Mouse (Mus musculus) limb, embryonic 13.5 days (tissue): Measurements from ENCODE around the gene Pkdrej. TPM values are rescaled to one million over a fixed set of nuclear protein-coding genes. Genes with fewer than 3 reads are reported as not detected.
A peak's percentile ranks its signal among the peaks of the same experiment; 100 is the strongest.

Source experiments
- ATAC-seq: fragments of 200-750 bp; cut with Nextera tagmentation; 2 replicates; pipeline ENCODE4 v1.8.0; 2017; ENCODE audit warnings: low read depth, moderate number of reproducible peaks, moderate TSS enrichment; ENCODE audit not compliant: low FRiP score
- H3K27ac ChIP-seq: fragments of 300-500 bp; sonication (generic); 2 replicates; pipeline ENCODE4 v1.5.1; 2015; ENCODE audit warnings: inconsistent platforms, mild to moderate bottlenecking, moderate library complexity
- H3K27me3 ChIP-seq: fragments of 300-500 bp; sonication (generic); 2 replicates; pipeline ENCODE4 v1.6.1; 2015; ENCODE audit warnings: mild to moderate bottlenecking, inconsistent platforms
- H3K36me3 ChIP-seq: fragments of 300-500 bp; sonication (generic); 2 replicates; pipeline ENCODE4 v1.6.1; 2015; ENCODE audit warnings: inconsistent platforms, mild to moderate bottlenecking, moderate library complexity
- H3K4me1 ChIP-seq: fragments of 300-500 bp; sonication (generic); 2 replicates; pipeline ENCODE4 v1.6.1; 2015; ENCODE audit warnings: inconsistent platforms
- H3K4me2 ChIP-seq: fragments of 300-500 bp; sonication (generic); replicated peaks from 2 replicates; pipeline ENCODE4 v1.6.1; 2015; ENCODE audit warnings: inconsistent platforms, mild to moderate bottlenecking, moderate library complexity
- H3K4me3 ChIP-seq: fragments of 300-500 bp; sonication (generic); 2 replicates; pipeline ENCODE4 v1.5.1; 2015; ENCODE audit warnings: moderate library complexity, mild to moderate bottlenecking, inconsistent platforms
- H3K9ac ChIP-seq: fragments of 300-500 bp; sonication (generic); 2 replicates; pipeline ENCODE4 v1.6.1; 2015; ENCODE audit warnings: mild to moderate bottlenecking, inconsistent platforms
- H3K9me3 ChIP-seq: fragments of 300-500 bp; sonication (generic); 2 replicates; pipeline ENCODE4 v1.6.1; 2016; ENCODE audit warnings: inconsistent platforms
- WGBS: fragments of 180-500 bp; shearing (Covaris S2); methylation state at CpG from one replicate; pipeline ENCODE4 v1.1.7; 2015; 5-methylcytosine and 5-hydroxymethylcytosine counted together
- polyA plus RNA-seq: library from polyadenylated mRNA; unstranded; fragments of >200 nt; fragmentation: Nextera tagmentation; extraction: Ambion mirVana; gene quantifications from 2 replicates; pipeline ENCODE4 v1.2.1, GENCODE M21; 2015

The Pkdrej gene
- polyA plus RNA-seq, 1 experiment from 2014 or later: 0.13 TPM

DNA sequence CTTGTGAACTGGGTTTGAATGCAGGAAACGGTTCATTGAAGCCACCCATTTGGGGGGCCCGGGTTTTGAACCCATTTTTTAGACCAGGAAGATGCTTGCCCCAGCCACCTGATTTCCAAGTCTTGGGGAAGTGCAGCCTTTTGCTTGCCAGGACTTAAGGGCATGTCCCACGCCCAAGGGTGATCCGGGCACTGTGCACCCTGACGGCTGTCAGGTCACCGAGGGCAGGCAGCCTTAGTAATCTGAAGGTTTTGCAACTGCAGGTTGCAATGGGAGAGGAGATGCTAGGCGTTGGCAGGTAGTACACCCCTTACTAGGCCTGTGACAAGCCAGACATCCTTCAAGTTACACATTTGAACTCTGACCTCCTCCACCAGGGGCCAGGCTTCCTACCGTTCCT, 11.1 kb upstream of the Pkdrej start:
- H3K27ac ChIP-seq: no peak overlapping the region
- H3K36me3 ChIP-seq: peaks cover 7% of the 10 kb centered on the region
- H3K9ac ChIP-seq: peak overlapping the region; percentile 72
- WGBS: 43% methylated on average over 8 of the region's 8 CpGs
- no peak for ATAC-seq
- no peaks in the 10 kb centered on the region for H3K27me3 ChIP-seq
- H3K9me3 ChIP-seq: no peaks in the 10 kb centered on the region
- H3K4me3 ChIP-seq: peak overlapping the region; percentile 62
- peaks cover 15% of the 10 kb centered on the region for H3K4me1 ChIP-seq
- H3K4me2 ChIP-seq: peak overlapping the region; percentile 74

DNA sequence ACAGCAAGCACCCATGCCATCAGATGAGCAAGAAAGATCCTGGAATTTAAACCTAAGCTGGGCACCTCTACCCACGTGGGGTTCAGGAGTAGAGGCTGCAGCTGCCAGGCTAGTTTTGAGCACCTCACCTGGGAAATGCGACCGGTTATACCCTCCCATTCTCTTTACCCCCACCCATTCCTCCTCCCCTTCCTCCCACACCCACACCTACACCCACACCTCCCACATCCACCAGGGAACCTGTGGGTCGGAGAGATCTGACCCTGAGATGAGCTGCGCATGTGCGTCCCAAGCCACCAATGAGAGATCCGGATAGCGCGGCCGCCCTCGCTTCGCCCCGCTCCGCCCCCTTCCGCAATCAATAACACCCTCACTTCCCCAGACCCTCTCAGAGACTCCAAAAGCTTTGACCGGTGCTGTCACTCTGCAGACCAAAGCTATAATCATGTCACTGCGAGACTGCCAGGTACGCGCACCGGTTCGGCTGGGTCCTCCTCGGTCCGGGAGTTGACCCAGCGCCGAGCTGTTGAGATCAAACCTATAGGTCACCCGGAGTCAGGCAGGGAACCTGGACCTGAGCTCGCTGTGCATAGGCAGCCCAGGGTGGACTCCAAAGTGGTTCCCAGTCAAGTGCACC, 10.5 kb upstream of the Pkdrej start, which contains the start of gene Ttc38:
Gene Ttc38, plus strand, starts transcription at position 353 of the 637 bp plus-strand sequence.
- Histone ChIP-seq H3K4me1 (peaks cover 15% of the 10 kb centered on the region), H3K9ac (peak within 1 kb of the TSS; percentile 72), H3K9me3 (no peaks in the 10 kb centered on the region), H3K4me2 (peak within 1 kb of the TSS; percentile 74), H3K27me3 (no peaks in the 10 kb centered on the region), H3K27ac (no peak within 1 kb of the TSS), H3K36me3 (peaks cover 7% of the 10 kb centered on the region), H3K4me3 (peak within 1 kb of the TSS; percentile 62)
- peak; percentile 92 for ATAC-seq
- WGBS: 1% methylated on average over 27 of the region's 27 CpGs

DNA sequence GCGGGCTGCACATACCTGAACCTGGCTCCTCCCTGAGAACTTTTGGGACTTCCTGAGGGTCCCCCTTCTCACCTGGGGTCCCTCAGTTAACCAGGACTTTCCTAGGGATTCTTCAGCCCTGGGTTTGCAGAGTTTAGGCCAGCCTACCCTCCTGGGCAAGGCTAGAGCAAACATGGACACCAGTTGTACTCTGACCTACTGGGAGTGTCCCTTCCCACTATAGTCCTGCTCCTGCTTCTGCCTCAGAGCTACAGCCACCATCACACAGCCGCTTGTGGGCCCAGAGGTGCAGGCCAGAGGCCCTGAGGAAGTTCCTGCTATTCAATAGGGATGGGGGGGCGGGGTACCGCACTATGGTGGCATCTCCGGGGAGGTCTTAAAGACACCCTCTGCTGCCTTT, 7.9 kb upstream of the Pkdrej start:
- H3K4me2 ChIP-seq: no peak overlapping the region
- H3K9me3 ChIP-seq: no peaks in the 10 kb centered on the region
- H3K4me3 ChIP-seq: no peak overlapping the region
- 71% methylated on average over 5 of the region's 5 CpGs for WGBS
- H3K36me3 ChIP-seq: no peaks in the 10 kb centered on the region
- no peak overlapping the region; the same call in 1 of the 2 replicates for H3K9ac ChIP-seq
- H3K4me1 ChIP-seq: peaks cover 15% of the 10 kb centered on the region
- H3K27me3 ChIP-seq: no peaks in the 10 kb centered on the region
- ATAC-seq: no peak
- H3K27ac ChIP-seq: no peak overlapping the region

DNA sequence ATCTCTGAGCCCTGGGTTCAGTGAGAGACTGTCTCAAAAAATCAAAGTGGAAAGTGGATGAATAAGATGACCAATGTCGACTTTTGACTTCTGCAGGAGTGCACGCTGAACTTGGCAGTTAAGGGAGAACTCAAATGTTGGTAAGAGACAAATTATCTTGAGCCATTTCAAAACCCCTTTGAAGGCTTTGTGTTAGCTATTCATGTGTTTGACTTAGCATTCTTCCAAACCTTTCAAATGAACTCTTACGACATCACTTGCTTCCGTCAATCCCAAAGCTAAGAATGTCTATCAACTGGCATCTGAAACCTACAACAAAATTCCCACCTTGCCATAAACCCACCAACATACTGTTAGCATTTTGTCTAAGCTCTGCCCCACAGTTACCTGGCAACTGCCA, 6.5 kb upstream of the Pkdrej start:
- H3K27me3 ChIP-seq: no peaks in the 10 kb centered on the region
- H3K9ac ChIP-seq: no peak overlapping the region
- no peak for ATAC-seq
- H3K9me3 ChIP-seq: no peaks in the 10 kb centered on the region
- WGBS: 88% methylated on average over 4 of the region's 4 CpGs
- no peak overlapping the region for H3K4me3 ChIP-seq
- H3K4me2 ChIP-seq: no peak overlapping the region
- H3K36me3 ChIP-seq: no peaks in the 10 kb centered on the region
- peaks cover 14% of the 10 kb centered on the region for H3K4me1 ChIP-seq
- no peak overlapping the region for H3K27ac ChIP-seq

DNA sequence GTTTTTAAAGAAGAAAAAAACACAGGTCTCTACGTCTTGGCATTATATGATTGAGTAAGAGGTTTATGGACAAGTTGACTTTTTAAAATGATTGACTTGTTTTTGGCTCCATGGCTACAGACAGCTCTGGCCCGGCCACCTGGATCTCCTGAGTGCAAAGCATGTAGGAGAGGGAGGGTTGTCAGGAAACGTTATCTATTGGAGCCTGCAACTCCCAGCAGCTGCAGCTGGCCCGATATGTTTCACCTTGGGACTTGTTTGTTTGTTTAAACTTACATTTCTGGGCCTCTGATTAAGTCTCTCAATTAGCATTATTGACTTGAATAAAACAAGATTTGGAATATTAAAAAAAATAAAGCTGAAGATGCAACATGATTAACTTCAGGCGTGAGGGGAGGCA, 5.1 kb upstream of the Pkdrej start:
- Histone ChIP-seq H3K27ac (no peak overlapping the region), H3K4me1 (peaks cover 4% of the 10 kb centered on the region; the same call in 1 of the 2 replicates), H3K4me2 (no peak overlapping the region), H3K9me3 (no peaks in the 10 kb centered on the region), H3K4me3 (no peak overlapping the region), H3K9ac (no peak overlapping the region), H3K27me3 (peaks cover 6% of the 10 kb centered on the region; the same call in 1 of the 2 replicates), H3K36me3 (no peaks in the 10 kb centered on the region)
- 64% methylated on average over 5 of the region's 5 CpGs for WGBS
- ATAC-seq: no peak

DNA sequence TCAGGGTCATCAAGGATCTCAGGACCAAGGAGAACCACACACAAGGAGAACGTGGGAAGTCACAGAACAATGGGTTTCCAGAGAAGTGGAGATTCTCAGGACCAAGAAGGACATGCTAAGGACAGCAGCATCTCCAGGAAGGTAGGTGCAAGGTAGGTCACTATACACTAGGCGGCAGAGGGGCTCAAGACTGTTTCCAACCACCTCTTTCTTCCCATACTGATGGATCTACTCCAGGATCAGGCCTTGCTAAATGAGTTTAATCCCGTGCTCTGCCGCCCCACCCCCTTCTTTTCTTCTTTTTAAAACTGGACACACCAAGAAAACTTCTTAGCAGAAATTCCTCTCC, 451 bp upstream of the Pkdrej start:
- Histone ChIP-seq H3K27ac (no peak overlapping the region), H3K36me3 (no peaks in the 10 kb centered on the region), H3K9ac (peak overlapping the region; percentile 84), H3K27me3 (peaks cover 16% of the 10 kb centered on the region), H3K9me3 (peaks cover 25% of the 10 kb centered on the region), H3K4me2 (peak overlapping the region; percentile 96), H3K4me3 (peak overlapping the region; percentile 58), H3K4me1 (no peaks in the 10 kb centered on the region)
- WGBS: 16% methylated on average over 4 of the region's 4 CpGs
- peak; percentile 44; the same call in 1 of the 2 replicates for ATAC-seq

DNA sequence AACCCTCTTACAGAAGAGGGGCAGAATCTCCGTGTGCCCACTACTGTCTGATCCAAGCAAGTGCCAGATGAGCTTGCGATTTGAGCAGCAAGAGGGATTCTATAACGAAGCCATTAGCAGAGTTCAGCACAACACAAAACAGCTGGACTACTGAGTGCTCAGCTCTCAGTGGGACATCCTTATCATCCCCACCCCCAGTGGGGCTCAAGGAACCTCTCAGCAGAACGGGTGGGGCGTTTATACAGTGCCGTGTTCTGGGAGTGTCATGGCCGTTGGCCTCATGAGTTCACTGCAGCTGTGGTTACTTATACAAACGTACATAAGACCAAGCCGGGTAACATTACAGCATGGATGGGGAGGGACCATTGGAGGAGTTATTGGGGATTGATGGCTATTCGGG, 8.1 kb downstream of the Pkdrej start:
- no peak overlapping the region for H3K9ac ChIP-seq
- 72% methylated on average over 10 of the region's 10 CpGs for WGBS
- H3K36me3 ChIP-seq: no peaks in the 10 kb centered on the region
- no peak overlapping the region for H3K4me3 ChIP-seq
- peaks cover 9% of the 10 kb centered on the region for H3K4me1 ChIP-seq
- peaks cover 16% of the 10 kb centered on the region for H3K9me3 ChIP-seq
- ATAC-seq: no peak
- no peaks in the 10 kb centered on the region for H3K27me3 ChIP-seq
- H3K27ac ChIP-seq: no peak overlapping the region
- no peak overlapping the region for H3K4me2 ChIP-seq

DNA sequence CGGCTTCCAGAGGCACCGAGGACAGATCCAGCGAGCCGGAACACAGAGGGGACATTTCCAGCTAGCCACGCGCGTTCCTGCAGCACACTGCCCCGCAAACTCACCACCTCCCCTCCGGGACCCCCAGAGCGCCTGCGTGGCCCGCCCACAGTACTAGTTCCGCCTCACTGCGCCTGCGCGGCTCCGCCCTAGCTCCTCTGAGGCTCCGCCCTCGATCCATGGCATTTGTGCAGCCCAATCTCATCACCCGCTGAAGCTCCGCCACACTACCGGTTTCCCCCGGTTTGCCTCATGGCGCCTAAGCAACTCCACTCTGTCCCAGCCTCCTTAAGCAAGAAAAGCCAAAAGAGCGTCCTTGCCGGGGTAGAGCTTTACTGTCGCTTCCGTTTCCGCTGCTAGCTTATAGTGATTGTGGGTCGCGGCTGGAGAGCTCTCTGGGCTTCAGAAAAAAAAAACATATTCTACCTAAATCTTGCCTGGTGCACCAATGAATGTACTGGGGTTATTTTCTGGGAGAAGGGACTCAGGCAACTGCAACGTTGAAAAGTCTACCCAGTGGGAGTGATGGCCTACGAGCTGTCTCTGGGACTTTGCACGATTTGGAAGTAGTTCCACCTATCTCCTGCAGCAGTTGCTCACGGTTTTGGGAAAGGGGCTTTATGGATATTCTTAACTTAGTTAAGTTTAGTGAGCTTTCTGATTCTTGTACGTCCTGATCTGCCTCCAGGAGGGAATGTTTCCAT, 9.8 kb downstream of the Pkdrej start, which contains the start of gene Cdpf1:
Gene Cdpf1, minus strand, starts transcription at position 163 of the 743 bp plus-strand sequence.
- Histone ChIP-seq H3K36me3 (no peaks in the 10 kb centered on the region), H3K9me3 (0 out of 2 replicates have a peak, but pooled peaks cover under 1% of the 10 kb centered on the region), H3K4me3 (peak within 1 kb of the TSS; percentile 78), H3K9ac (peak within 1 kb of the TSS; percentile 83), H3K4me2 (peak within 1 kb of the TSS; percentile 90), H3K27me3 (no peaks in the 10 kb centered on the region), H3K27ac (peak within 1 kb of the TSS; percentile 81), H3K4me1 (peaks cover 9% of the 10 kb centered on the region)
- ATAC-seq: peak; percentile 96
- WGBS: 3% methylated on average over 36 of the region's 36 CpGs

DNA sequence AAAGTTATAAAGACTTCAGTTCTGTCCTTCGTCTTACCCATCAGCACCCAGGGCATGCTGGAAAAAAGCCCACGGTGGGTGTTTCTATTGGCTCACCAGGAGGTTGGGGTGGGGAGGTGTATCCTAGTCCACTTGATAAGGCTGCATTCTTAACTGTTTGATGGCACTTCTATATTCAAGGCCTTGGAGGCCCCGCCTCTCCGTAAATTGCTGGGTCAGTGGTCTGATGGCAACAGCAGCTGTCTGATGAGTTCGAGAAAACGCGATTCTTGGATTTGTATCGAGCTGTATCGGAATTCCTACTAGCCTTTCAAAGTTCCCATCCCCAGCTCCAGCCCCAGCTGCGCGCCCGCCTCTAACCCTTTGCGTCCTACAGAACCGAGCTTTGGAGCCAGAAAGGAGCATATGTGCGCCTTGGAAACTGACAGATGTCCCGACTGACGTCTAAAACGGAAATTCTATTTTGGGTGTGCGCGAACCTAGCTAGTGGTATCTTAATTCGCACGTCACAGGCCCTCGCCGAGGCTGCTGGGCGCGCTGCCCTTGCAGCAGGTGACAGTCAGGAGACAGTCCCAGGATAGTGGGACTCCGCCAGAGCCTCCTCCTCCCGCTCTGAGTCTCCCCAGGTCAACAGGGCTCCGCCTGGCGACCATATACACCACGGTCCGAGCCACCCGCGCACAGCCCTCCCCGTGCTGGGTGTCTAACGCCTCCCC, 10.6 kb downstream of the Pkdrej start:
- WGBS: 5% methylated on average over 36 of the region's 36 CpGs
- Histone ChIP-seq H3K4me1 (peaks cover 9% of the 10 kb centered on the region), H3K27me3 (no peaks in the 10 kb centered on the region), H3K4me3 (peak overlapping the region; percentile 78), H3K9me3 (no peaks in the 10 kb centered on the region), H3K4me2 (peak overlapping the region; percentile 90), H3K27ac (peak overlapping the region; percentile 81), H3K36me3 (no peaks in the 10 kb centered on the region), H3K9ac (peak overlapping the region; percentile 83)
- ATAC-seq: peak; percentile 78

DNA sequence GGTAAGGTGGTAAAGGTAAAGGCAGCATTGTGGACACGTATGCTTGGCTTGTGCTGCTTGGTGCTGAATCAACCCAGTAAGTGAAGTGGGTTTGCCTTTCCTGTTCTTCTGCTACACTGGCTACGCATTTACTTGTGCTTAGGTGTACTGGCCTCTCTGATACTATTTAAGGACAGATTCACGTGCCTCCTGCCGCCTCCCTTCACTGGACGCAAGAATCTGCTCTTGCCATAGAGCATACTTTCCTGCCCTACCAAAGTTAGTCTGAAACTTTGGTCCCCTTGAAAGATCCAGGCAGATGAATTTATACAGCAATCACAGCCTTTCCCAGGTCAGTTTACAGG, 11.1 kb downstream of the Pkdrej start:
- Histone ChIP-seq H3K36me3 (no peaks in the 10 kb centered on the region), H3K27me3 (no peaks in the 10 kb centered on the region), H3K27ac (no peak overlapping the region), H3K9ac (peak overlapping the region; percentile 83), H3K4me2 (peak overlapping the region; percentile 90), H3K4me1 (peaks cover 9% of the 10 kb centered on the region), H3K9me3 (no peaks in the 10 kb centered on the region), H3K4me3 (peak overlapping the region; percentile 78)
- ATAC-seq: no peak
- WGBS: 86% methylated on average over 5 of the region's 5 CpGs

DNA sequence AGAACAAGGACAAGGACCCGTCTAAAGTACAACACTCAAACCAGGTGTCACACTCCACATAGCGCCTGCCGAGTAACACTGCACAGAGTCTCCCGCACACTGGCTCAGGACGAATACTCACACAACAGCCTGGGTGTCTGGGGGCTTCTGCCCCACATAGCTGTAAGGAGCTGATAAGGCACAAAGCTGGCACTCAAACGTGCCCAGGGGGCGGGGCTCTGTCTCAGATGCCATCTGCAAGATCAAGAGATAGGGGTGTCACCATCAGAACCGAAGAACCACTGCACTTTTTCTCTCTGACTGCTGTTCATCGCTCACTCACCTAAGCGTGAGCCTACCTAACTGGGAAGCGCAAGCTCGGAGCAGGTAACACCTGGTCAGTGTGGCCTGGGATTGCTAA, 12.4 kb downstream of the Pkdrej start:
- no peak overlapping the region for H3K4me2 ChIP-seq
- WGBS: 85% methylated on average over 12 of the region's 12 CpGs
- no peaks in the 10 kb centered on the region for H3K27me3 ChIP-seq
- H3K9ac ChIP-seq: no peak overlapping the region
- peaks cover 9% of the 10 kb centered on the region for H3K4me1 ChIP-seq
- no peak for ATAC-seq
- H3K9me3 ChIP-seq: no peaks in the 10 kb centered on the region
- no peak overlapping the region for H3K4me3 ChIP-seq
- H3K36me3 ChIP-seq: no peaks in the 10 kb centered on the region
- H3K27ac ChIP-seq: no peak overlapping the region

DNA sequence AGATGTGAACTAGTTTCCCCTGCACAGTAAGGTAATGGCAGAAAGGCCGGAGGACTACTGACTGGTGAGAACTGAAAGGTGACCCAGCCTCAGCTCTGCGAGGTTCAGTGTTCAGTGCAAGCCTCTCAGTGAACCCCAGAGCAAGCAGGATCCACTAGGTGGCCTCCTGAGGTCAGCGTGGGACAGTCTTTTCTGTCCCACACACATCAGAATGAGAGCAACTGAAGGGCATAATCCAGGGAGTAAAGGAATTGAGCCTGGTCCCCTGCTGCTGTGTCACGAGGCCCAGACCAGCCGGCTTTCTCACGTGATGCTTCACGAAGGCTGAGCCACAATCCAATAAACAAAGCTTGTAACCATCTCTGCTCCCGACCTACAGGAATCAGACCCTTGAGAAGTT, 13.1 kb downstream of the Pkdrej start:
- H3K9me3 ChIP-seq: no peaks in the 10 kb centered on the region
- H3K36me3 ChIP-seq: no peaks in the 10 kb centered on the region
- no peak overlapping the region for H3K9ac ChIP-seq
- H3K4me2 ChIP-seq: no peak overlapping the region
- H3K4me1 ChIP-seq: peaks cover 9% of the 10 kb centered on the region
- ATAC-seq: no peak
- no peaks in the 10 kb centered on the region for H3K27me3 ChIP-seq
- WGBS: 56% methylated on average over 8 of the region's 8 CpGs
- no peak overlapping the region for H3K4me3 ChIP-seq
- no peak overlapping the region for H3K27ac ChIP-seq
